Mouse (Mus musculus): ENCODE measurements around the gene Ifngr1. TPM values are rescaled to one million over a fixed set of nuclear protein-coding genes. Genes with fewer than 3 reads are reported as not detected.

The Ifngr1 gene
- 100 to 1,000 TPM; 125 to 157 TPM for total RNA-seq (2023)

GRCm38 (mm10) chr10:19591641-19592441 lies at the start of gene Ifngr1:
Gene Ifngr1 (plus strand): TSS chr10:19591949.

GRCm38 (mm10) chr10:19621408-19622048 lies 29.8 kb downstream of the Ifngr1 start, which contains the start of gene Il22ra2:
Gene Il22ra2 (plus strand): TSS chr10:19621998.

Other genes with a start within 250 kb of the Ifngr1 start
- not detected for gene Olig3, start 235.4 kb upstream of the Ifngr1 start, total RNA-seq (2023)
- 1 to 10 TPM; 1.0 to 1.4 TPM for gene Il22ra2, start 30.0 kb downstream of the Ifngr1 start, total RNA-seq (2023)
- not detected for gene Il20ra, start 120.6 kb downstream of the Ifngr1 start, total RNA-seq (2023)